30 mouse cellular contexts compared by ENCODE assay signal in the genomic region with DNA sequence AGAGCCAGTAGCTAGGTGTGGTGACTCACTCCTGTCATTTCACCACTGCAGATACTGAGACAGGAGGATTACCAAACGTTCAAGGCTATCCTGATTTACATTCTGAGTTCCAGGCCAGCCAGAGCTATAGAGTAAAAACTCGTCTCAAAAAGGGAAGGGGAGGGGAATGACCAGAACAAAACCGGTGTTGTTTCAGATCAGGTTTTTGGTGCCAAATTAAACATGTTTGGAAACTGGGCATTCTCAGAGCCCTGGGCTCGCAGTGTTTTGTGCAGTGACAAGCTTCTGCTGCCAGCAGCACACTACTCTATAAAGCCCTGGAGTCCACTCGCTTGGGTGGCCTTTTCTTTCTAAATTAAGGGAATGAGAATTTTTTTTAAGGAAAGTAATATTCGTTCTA. TPM values are rescaled to one million over a fixed set of nuclear protein-coding genes. Genes with fewer than 3 reads are reported as not detected.
DNase-seq lines count a peak whose midpoint lies in the region; ATAC-seq and TF ChIP-seq lines count a peak whose summit lies in the region.
"Had no signal": no experiment of that assay in that cellular context is flagged by ENCODE, and none has a peak within 500 bp of the region (broad histone marks: within the 10 kb centered on the region; RNA-seq: fewer than 3 reads in every experiment).

No protein-coding gene starts in this region.

- H3K9ac ChIP-seq in liver, adult 2 months (ENCODE audit: low read depth, low read length) = no peak overlapping the region
- H3K9ac ChIP-seq in liver, postnatal 0 days (replicated peaks) = no peak overlapping the region
- H3K9ac ChIP-seq: embryonic facial prominence, embryonic 15.5 days; forebrain, postnatal 0 days; limb, embryonic 12.5 days; midbrain, embryonic 15.5 days; neural tube, embryonic 12.5 days had no signal

- intact Hi-C loops in heart, postnatal 36 days (cut with DNase I) = no loop called here

- TF ChIP-seq POLR2A in liver, adult 2 months (IDR thresholded peaks at IDR 0.05; ENCODE audit: extremely low read depth, insufficient read depth, low read length) = no peak
- TF ChIP-seq POLR2A in brain, embryonic 14.5 days (IDR thresholded peaks at IDR 0.05; ENCODE audit: borderline replicate concordance, extremely low read depth, insufficient read depth, insufficient read length, poor library complexity, severe bottlenecking) = no peak

- TF ChIP-seq EP300 in liver, postnatal 0 days (IDR thresholded peaks at IDR 0.05; ENCODE audit: low read depth) = no peak

- peak; percentile 27 for DNase-seq in heart, embryonic 10.5 days (ENCODE audit: low spot score)
- DNase-seq in heart, postnatal 36 days = no peak
- peak; percentile 86 for DNase-seq in liver, adult 2 months (ENCODE audit: extremely low read depth, low read depth, low spot score)
- DNase-seq in liver, postnatal 0 days = no peak
- DNase-seq in NIH3T3 (ENCODE audit: low read depth) = peak; percentile 23
- peak; percentile 70 for DNase-seq in brain, embryonic 14.5 days (ENCODE audit: low read depth)
- no peak for DNase-seq in lung, postnatal 14 days
- DNase-seq: adrenal gland, postnatal 36 days; cerebellum, adult 8-10 months; cerebellum, postnatal 25 days; forebrain, postnatal 0 days; heart, postnatal 10 days; kidney, adult 11 months; kidney, postnatal 25 days; right cerebral cortex, adult 18-20 months; spleen, adult 18-20 months; thymus, postnatal 4 days had no signal

- peaks cover 25% of the 10 kb centered on the region for H3K36me3 ChIP-seq in heart, embryonic 10.5 days
- peaks cover 22% of the 10 kb centered on the region; the same call in 1 of the 2 replicates for H3K36me3 ChIP-seq in liver, adult 2 months (ENCODE audit: control insufficient read depth, insufficient read depth, low read length)
- H3K36me3 ChIP-seq in liver, postnatal 0 days (replicated peaks; ENCODE audit: insufficient read depth, low read length) = peaks cover 15% of the 10 kb centered on the region

- no peaks in the 10 kb centered on the region for H3K9me3 ChIP-seq in heart, embryonic 10.5 days
- H3K9me3 ChIP-seq in liver, postnatal 0 days (ENCODE audit: low read length) = no peaks in the 10 kb centered on the region
- H3K9me3 ChIP-seq: embryonic facial prominence, embryonic 10.5 days; embryonic facial prominence, embryonic 15.5 days; limb, embryonic 12.5 days; midbrain, embryonic 15.5 days; neural tube, embryonic 12.5 days had no signal

- TF ChIP-seq CTCF in liver, adult 2 months (IDR thresholded peaks at IDR 0.05; ENCODE audit: low read depth, low read length) = no peak
- TF ChIP-seq CTCF in liver, postnatal 0 days (IDR thresholded peaks at IDR 0.05; ENCODE audit: low read depth) = no peak
- TF ChIP-seq CTCF in brain, embryonic 14.5 days (IDR thresholded peaks at IDR 0.05; ENCODE audit: borderline replicate concordance, extremely low read depth, insufficient read depth, insufficient read length) = no peak

- H3K4me3 ChIP-seq in heart, embryonic 10.5 days = no peak overlapping the region
- H3K4me3 ChIP-seq in liver, adult 2 months (ENCODE audit: insufficient read depth, low read depth, low read length) = no peak overlapping the region
- H3K4me3 ChIP-seq in liver, postnatal 0 days (ENCODE audit: low read depth, low read length) = no peak overlapping the region
- H3K4me3 ChIP-seq: embryonic facial prominence, embryonic 10.5 days; embryonic facial prominence, embryonic 15.5 days; limb, embryonic 12.5 days; midbrain, embryonic 15.5 days; myocyte; neural tube, embryonic 12.5 days had no signal

- WGBS in heart, embryonic 10.5 days = 67% methylated on average over 6 of the region's 6 CpGs
- 21% methylated on average over 6 of the region's 6 CpGs for WGBS in liver, adult 2 months
- 72% methylated on average over 6 of the region's 6 CpGs for WGBS in liver, postnatal 0 days (ENCODE audit: insufficient replicate concordance)

- H3K4me1 ChIP-seq in heart, embryonic 10.5 days = peaks cover 6% of the 10 kb centered on the region
- peaks cover 5% of the 10 kb centered on the region; the same call in 1 of the 2 replicates for H3K4me1 ChIP-seq in liver, adult 2 months (ENCODE audit: control insufficient read depth, insufficient read depth, low read length)
- H3K4me1 ChIP-seq in liver, postnatal 0 days (ENCODE audit: insufficient read depth) = no peaks in the 10 kb centered on the region
- H3K4me1 ChIP-seq: embryonic facial prominence, embryonic 10.5 days; embryonic facial prominence, embryonic 15.5 days; limb, embryonic 12.5 days; midbrain, embryonic 15.5 days; neural tube, embryonic 12.5 days had no signal

- no peaks in the 10 kb centered on the region for H3K27me3 ChIP-seq in heart, embryonic 10.5 days (ENCODE audit: insufficient read depth, poor library complexity, severe bottlenecking)
- H3K27me3 ChIP-seq in liver, adult 2 months (ENCODE audit: control insufficient read depth, insufficient read depth, low read length) = no peaks in the 10 kb centered on the region
- H3K27me3 ChIP-seq in liver, postnatal 0 days (ENCODE audit: insufficient read depth, low read length) = no peaks in the 10 kb centered on the region
- H3K27me3 ChIP-seq: CH12.LX; embryonic facial prominence, embryonic 15.5 days; limb, embryonic 12.5 days; midbrain, embryonic 15.5 days; neural tube, embryonic 12.5 days had no signal

- no peak for ATAC-seq in liver, postnatal 0 days
- ATAC-seq: forebrain, postnatal 0 days; inflammation-experienced regulatory T-cells, adult 6 months; lung, postnatal 0 days; midbrain, embryonic 15.5 days had no signal

- H3K79me2 ChIP-seq in liver, adult 2 months (ENCODE audit: control insufficient read depth, insufficient read depth, low read length) = no peaks in the 10 kb centered on the region

- H3K4me2 ChIP-seq in liver, postnatal 0 days (ENCODE audit: low read depth, low read length) = no peak overlapping the region
- H3K4me2 ChIP-seq: embryonic facial prominence, embryonic 15.5 days; limb, embryonic 12.5 days; liver, embryonic 11.5 days; midbrain, embryonic 15.5 days; neural tube, embryonic 12.5 days had no signal

- no peak overlapping the region for H3K27ac ChIP-seq in heart, embryonic 10.5 days
- H3K27ac ChIP-seq in liver, adult 2 months (replicated peaks; ENCODE audit: insufficient read depth, low read depth, low read length) = no peak overlapping the region
- no peak overlapping the region for H3K27ac ChIP-seq in liver, postnatal 0 days (ENCODE audit: low read depth)
- H3K27ac ChIP-seq: embryonic facial prominence, embryonic 10.5 days; embryonic facial prominence, embryonic 15.5 days; limb, embryonic 12.5 days; macrophage; midbrain, embryonic 15.5 days; neural tube, embryonic 12.5 days; stomach, postnatal 0 days had no signal

RNA-seq across cellular contexts. Expression of gene Shq1, which starts 8.7 kb away (rescaled TPM):
- 15.4 and 17.8 TPM in 2 replicates for polyA plus RNA-seq in heart, embryonic 10.5 days (2016; fragmentation: Nextera tagmentation; extraction: Ambion mirVana)
- total RNA-seq in heart, postnatal 36 days (2021) = 1 to 10 TPM; 2.5 to 3.5 TPM
- total RNA-seq in liver, adult 2 months (2014; rRNA removed) = 4.0 and 4.3 TPM in 2 replicates
- 3.2 and 4.2 TPM in 2 replicates for polyA plus RNA-seq in liver, adult 2 months (2012; rRNA removed)
- 6.4 TPM in 2 replicates for polyA plus RNA-seq in liver, postnatal 0 days (2015; fragmentation: Nextera tagmentation; extraction: Ambion mirVana)
- 6.0 and 8.7 TPM in 2 replicates for polyA plus RNA-seq in brain, embryonic 14.5 days (2012; rRNA removed)

RNA-seq across cellular contexts. Expression of gene Gxylt2, which starts 42.3 kb away (rescaled TPM):
- 0.74 and 1.3 TPM in 2 replicates for polyA plus RNA-seq in heart, embryonic 10.5 days (2016; fragmentation: Nextera tagmentation; extraction: Ambion mirVana)
- total RNA-seq in heart, postnatal 36 days (2021) = 1 to 10 TPM; 3.1 TPM
- total RNA-seq in liver, adult 2 months (2014; rRNA removed) = under 0.01 and 0.07 TPM in 2 replicates
- not detected in 2 replicates for polyA plus RNA-seq in liver, adult 2 months (2012; rRNA removed)
- 0.01 and 0.06 TPM in 2 replicates for polyA plus RNA-seq in liver, postnatal 0 days (2015; fragmentation: Nextera tagmentation; extraction: Ambion mirVana)
- polyA plus RNA-seq in brain, embryonic 14.5 days (2012; rRNA removed) = 1.8 and 3.2 TPM in 2 replicates
- total RNA-seq: megakaryocyte-erythroid progenitor cell, adult 5-6 weeks had no signal
- polyA plus RNA-seq: macrophage had no signal

Comparison
In these comparisons a context has a peak if more than half of its experiments do, and no peak if none do; other contexts are left out.
1. DNase-seq: peak in heart, embryonic 10.5 days (single experiment), liver, adult 2 months (single experiment), NIH3T3 (single experiment) and brain, embryonic 14.5 days (single experiment); none in heart, postnatal 36 days (0 of 2), liver, postnatal 0 days (single experiment) and lung, postnatal 14 days (single experiment).